Mouse (Mus musculus) MEL (cell line): ENCODE measurements around the gene Hspa12a. TPM values are rescaled to one million over a fixed set of nuclear protein-coding genes. Genes with fewer than 3 reads are reported as not detected.

Experiments
- DNase-seq: peaks from one replicate; pipeline ENCODE4 v3.0.0; 2011; ENCODE audit warnings: low read depth, low spot score
- H3K27ac ChIP-seq: 2 replicates; pipeline ENCODE4 v1.5.1; 2012; ENCODE audit warnings: low read depth, mild to moderate bottlenecking, control low read depth, low read length, moderate library complexity; ENCODE audit not compliant: control insufficient read depth
- H3K27me3 ChIP-seq, 2 experiments: fragments of 150-350 bp in 1 of 2; sonication (generic) in 1 of 2; 2 replicates each; pipeline ENCODE4 v1.6.1; 2012; ENCODE audit warnings: low read length in 2 of 2, mild to moderate bottlenecking in 2 of 2, improper control_type of control experiment in 1 of 2, moderate library complexity in 1 of 2; ENCODE audit not compliant: insufficient read depth in 2 of 2, control insufficient read depth in 1 of 2
- H3K36me3 ChIP-seq, 2 experiments: 2 replicates each; pipeline ENCODE4 v1.6.1; 2012 to 2014; ENCODE audit warnings: low read length in 2 of 2, improper control_type of control experiment in 1 of 2, inconsistent platforms in 1 of 2, mild to moderate bottlenecking in 1 of 2; ENCODE audit not compliant: insufficient read depth in 2 of 2, control insufficient read depth in 1 of 2
- H3K4me1 ChIP-seq, 2 experiments: fragments of 150-350 bp in 1 of 2; sonication (generic) in 1 of 2; 2 replicates each; pipeline ENCODE4 v1.6.1; 2012; ENCODE audit warnings: low read length in 2 of 2, improper control_type of control experiment in 1 of 2, mild to moderate bottlenecking in 1 of 2; ENCODE audit not compliant: insufficient read depth in 2 of 2, control insufficient read depth in 1 of 2
- H3K4me3 ChIP-seq, 2 experiments: fragments of 150-350 bp in 1 of 2; sonication (generic) in 1 of 2; 2 replicates each; pipeline ENCODE4 v1.5.1; 2012; ENCODE audit warnings: low read depth in 2 of 2, low read length in 2 of 2, mild to moderate bottlenecking in 2 of 2, moderate library complexity in 2 of 2, control low read depth in 1 of 2, improper control_type of control experiment in 1 of 2; ENCODE audit not compliant: control insufficient read depth in 1 of 2, insufficient read depth in 1 of 2
- H3K79me2 ChIP-seq: 2 replicates; pipeline ENCODE4 v1.6.1; 2012; ENCODE audit warnings: mild to moderate bottlenecking, low read length, moderate library complexity; ENCODE audit not compliant: control insufficient read depth, poor library complexity, insufficient read depth
- H3K9ac ChIP-seq: 2 replicates; pipeline ENCODE4 v1.6.1; 2012; ENCODE audit warnings: low read depth, mild to moderate bottlenecking, control low read depth, low read length, moderate library complexity; ENCODE audit not compliant: control insufficient read depth, poor library complexity, severe bottlenecking
- H3K9me3 ChIP-seq: fragments of 150-350 bp; sonication (generic); replicated peaks from 2 replicates; pipeline ENCODE4 v1.6.1; 2012; ENCODE audit warnings: mild to moderate bottlenecking, low read length, improper control_type of control experiment, moderate library complexity; ENCODE audit not compliant: insufficient read depth
- BHLHE40 ChIP-seq: IDR thresholded peaks from 2 replicates; pipeline ENCODE4 v1.6.1; 2012; ENCODE audit warnings: low read depth, mild to moderate bottlenecking, inconsistent platforms, low read length, improper control_type of control experiment, borderline replicate concordance
- CHD1 ChIP-seq: IDR thresholded peaks from 2 replicates; pipeline ENCODE4 v1.6.1; 2012; ENCODE audit warnings: low read depth, mild to moderate bottlenecking, inconsistent platforms, low read length, improper control_type of control experiment
- E2F4 ChIP-seq: IDR thresholded peaks from 2 replicates; pipeline ENCODE4 v1.6.1; 2011; ENCODE audit warnings: low read depth, low read length, improper control_type of control experiment, borderline replicate concordance
- ELF1 ChIP-seq: IDR thresholded peaks from 2 replicates; pipeline ENCODE4 v1.6.1; 2014; ENCODE audit warnings: low read depth, mild to moderate bottlenecking, inconsistent platforms, low read length, improper control_type of control experiment, moderate library complexity
- EP300 ChIP-seq, 2 experiments: IDR thresholded peaks; 2 replicates each; pipeline ENCODE4 v1.6.1; 2011; ENCODE audit warnings: improper control_type of control experiment in 2 of 2, low read length in 2 of 2, low read depth in 1 of 2, mild to moderate bottlenecking in 1 of 2
- ETS1 ChIP-seq: IDR thresholded peaks from 2 replicates; pipeline ENCODE4 v1.6.1; 2012; ENCODE audit warnings: low read depth, mild to moderate bottlenecking, inconsistent platforms, low read length, improper control_type of control experiment, moderate library complexity
- GABPA ChIP-seq: IDR thresholded peaks from 2 replicates; pipeline ENCODE4 v1.6.1; 2012; ENCODE audit warnings: low read depth, mild to moderate bottlenecking, inconsistent platforms, low read length, improper control_type of control experiment, moderate library complexity
- GATA1 ChIP-seq: IDR thresholded peaks from 2 replicates; pipeline ENCODE4 v1.6.1; 2011; ENCODE audit warnings: low read depth, low read length, improper control_type of control experiment
- HCFC1 ChIP-seq: IDR thresholded peaks from 2 replicates; pipeline ENCODE4 v1.6.1; 2012; ENCODE audit warnings: low read depth, mild to moderate bottlenecking, inconsistent platforms, low read length, improper control_type of control experiment, moderate library complexity
- MAX ChIP-seq: IDR thresholded peaks from 2 replicates; pipeline ENCODE4 v1.6.1; 2011; ENCODE audit warnings: low read length, improper control_type of control experiment
- MEF2A ChIP-seq: IDR thresholded peaks from 2 replicates; pipeline ENCODE4 v1.6.1; 2014; ENCODE audit warnings: low read depth, mild to moderate bottlenecking, inconsistent platforms, low read length, improper control_type of control experiment; ENCODE audit not compliant: poor library complexity, insufficient replicate concordance, severe bottlenecking; ENCODE audit errors: extremely low read depth
- MYB ChIP-seq: IDR thresholded peaks from 2 replicates; pipeline ENCODE4 v1.6.1; 2011; ENCODE audit warnings: mild to moderate bottlenecking, low read depth, low read length, improper control_type of control experiment
- MYC ChIP-seq: IDR thresholded peaks from 2 replicates; pipeline ENCODE4 v1.6.1; 2011; ENCODE audit warnings: low read depth, mild to moderate bottlenecking, low read length, improper control_type of control experiment, moderate library complexity
- NELFE ChIP-seq: IDR thresholded peaks from 2 replicates; pipeline ENCODE4 v1.6.1; 2011; ENCODE audit warnings: low read depth, low read length, improper control_type of control experiment
- POLR2AphosphoS2 ChIP-seq: IDR thresholded peaks from 2 replicates; pipeline ENCODE4 v1.6.1; 2011; ENCODE audit warnings: low read length, improper control_type of control experiment
- POLR2AphosphoS5 ChIP-seq: IDR thresholded peaks from 2 replicates; pipeline ENCODE4 v1.6.1; 2012; ENCODE audit warnings: low read depth, borderline replicate concordance, mild to moderate bottlenecking, inconsistent platforms, low read length, moderate library complexity, mixed read lengths
- RAD21 ChIP-seq: IDR thresholded peaks from 2 replicates; pipeline ENCODE4 v1.6.1; 2011; ENCODE audit warnings: mild to moderate bottlenecking, low read depth, low read length, improper control_type of control experiment
- RCOR1 ChIP-seq: IDR thresholded peaks from 2 replicates; pipeline ENCODE4 v1.6.1; 2012; ENCODE audit warnings: low read depth, mild to moderate bottlenecking, inconsistent platforms, low read length, improper control_type of control experiment
- SMC3 ChIP-seq: IDR thresholded peaks from 2 replicates; pipeline ENCODE4 v1.6.1; 2011; ENCODE audit warnings: low read depth, low read length, improper control_type of control experiment
- TCF12 ChIP-seq: IDR thresholded peaks from 2 replicates; pipeline ENCODE4 v1.6.1; 2014; ENCODE audit warnings: low read depth, mild to moderate bottlenecking, inconsistent platforms, low read length, improper control_type of control experiment, moderate library complexity
- UBTF ChIP-seq: IDR thresholded peaks from 2 replicates; pipeline ENCODE4 v1.6.1; 2012; ENCODE audit warnings: low read depth, mild to moderate bottlenecking, inconsistent platforms, low read length, improper control_type of control experiment, moderate library complexity, borderline replicate concordance; ENCODE audit not compliant: insufficient read depth
- USF1 ChIP-seq: IDR thresholded peaks from 2 replicates; pipeline ENCODE4 v1.6.1; 2014; ENCODE audit warnings: low read depth, mild to moderate bottlenecking, inconsistent platforms, low read length, improper control_type of control experiment, moderate library complexity
- USF2 ChIP-seq, 2 experiments: IDR thresholded peaks; 2 replicates each; pipeline ENCODE4 v1.6.1; 2011 to 2012; ENCODE audit warnings: improper control_type of control experiment in 2 of 2, low read length in 2 of 2, borderline replicate concordance in 1 of 2, inconsistent platforms in 1 of 2, low read depth in 1 of 2, mild to moderate bottlenecking in 1 of 2; ENCODE audit not compliant: insufficient read depth in 1 of 2
- ZC3H11A ChIP-seq: IDR thresholded peaks from 2 replicates; pipeline ENCODE4 v1.6.1; 2012; ENCODE audit warnings: low read depth, mild to moderate bottlenecking, inconsistent platforms, low read length, improper control_type of control experiment
- ZMIZ1 ChIP-seq: IDR thresholded peaks from 2 replicates; pipeline ENCODE4 v1.6.1; 2012; ENCODE audit warnings: low read depth, mild to moderate bottlenecking, inconsistent platforms, low read length, improper control_type of control experiment, moderate library complexity
- ZNF384 ChIP-seq: IDR thresholded peaks from 2 replicates; pipeline ENCODE4 v1.6.1; 2012; ENCODE audit warnings: low read depth, mild to moderate bottlenecking, inconsistent platforms, low read length, improper control_type of control experiment
- polyA plus RNA-seq, 2 experiments: library from polyadenylated mRNA; stranded (reverse) in 1 of 2; unstranded in 1 of 2; fragments of >175 nt in 1 of 2; fragments of >200 nt in 1 of 2; gene quantifications; 2 replicates each; pipeline versions ENCODE4 v1.2.1 to v1.2.4; 2012; ENCODE audit warnings: low replicate concordance in 2 of 2, low read depth in 1 of 2; ENCODE audit not compliant: insufficient read length in 2 of 2, insufficient read depth in 1 of 2, missing spikeins in 1 of 2
- total RNA-seq: library from RNA; depleted of rRNA; stranded (reverse); fragments of 300-350 nt; gene quantifications from 2 replicates; pipeline ENCODE4 v1.2.3, GENCODE M21; 2012

The Hspa12a gene
- total and polyA plus RNA-seq, 3 experiments: not detected

DNA sequence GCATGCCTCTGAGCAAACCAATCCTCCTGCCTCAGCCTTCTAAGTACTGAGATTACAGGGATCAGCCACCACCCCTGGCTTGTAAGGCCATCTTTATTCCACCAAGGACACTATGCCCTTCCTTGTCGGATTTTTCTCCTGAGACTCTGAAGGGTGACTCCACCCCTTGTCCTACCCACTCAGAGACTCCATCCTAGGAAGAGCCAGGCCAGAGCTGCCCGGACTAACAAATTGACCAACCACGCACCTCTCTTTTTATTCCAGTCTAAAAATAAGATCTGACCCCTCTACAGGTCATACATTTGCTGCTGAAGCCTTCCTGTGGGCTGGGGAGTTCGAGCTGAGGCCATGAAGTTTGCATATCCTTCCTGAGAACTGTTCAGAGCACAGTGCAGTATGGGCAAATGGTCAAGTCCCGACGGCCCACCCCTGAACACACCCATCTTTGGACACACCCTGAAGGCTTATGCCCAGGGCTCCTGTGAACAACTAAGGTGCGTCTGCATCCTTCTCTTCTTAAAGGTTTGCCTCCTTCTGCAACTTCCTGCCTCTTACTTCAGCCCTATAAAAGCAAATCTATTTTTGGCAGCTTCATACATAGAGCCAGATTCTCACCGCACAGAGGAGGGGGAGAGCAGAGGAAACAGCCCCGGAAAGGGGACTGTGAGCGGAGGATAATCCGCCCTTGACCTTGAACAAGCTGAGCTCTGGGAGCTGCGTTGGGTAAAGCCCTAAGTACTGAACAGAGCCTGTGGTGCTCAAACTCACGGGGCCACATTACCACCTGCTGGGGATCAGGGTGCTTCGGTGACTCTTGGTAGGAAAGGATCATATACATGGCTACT, 124.7 kb downstream of the Hspa12a start:
- Histone ChIP-seq H3K36me3 (no peaks in the 10 kb centered on the region), H3K79me2 (no peaks in the 10 kb centered on the region), H3K9me3 (no peaks in the 10 kb centered on the region), H3K27me3 (no peaks in the 10 kb centered on the region), H3K4me1 (no peaks in the 10 kb centered on the region), H3K27ac (no peak overlapping the region), H3K4me3 (no peak overlapping the region), H3K9ac (no peak overlapping the region)
- DNase-seq: no peak
- TF ChIP-seq ELF1 (no peak), CHD1 (no peak), GABPA (no peak), ZNF384 (no peak), USF1 (no peak), MEF2A (no peak), RCOR1 (no peak), BHLHE40 (no peak), NELFE (no peak), E2F4 (no peak), POLR2AphosphoS2 (no peak), ETS1 (no peak), USF2 (IDR thresholded peaks at IDR 0.05; ENCODE audit: borderline replicate concordance in 1 of 2, insufficient read depth in 1 of 2, low read depth in 1 of 2, low read length in 2 of 2) (no peak), HCFC1 (no peak), TCF12 (no peak), RAD21 (no peak), MYC (no peak), POLR2AphosphoS5 (no peak)

DNA sequence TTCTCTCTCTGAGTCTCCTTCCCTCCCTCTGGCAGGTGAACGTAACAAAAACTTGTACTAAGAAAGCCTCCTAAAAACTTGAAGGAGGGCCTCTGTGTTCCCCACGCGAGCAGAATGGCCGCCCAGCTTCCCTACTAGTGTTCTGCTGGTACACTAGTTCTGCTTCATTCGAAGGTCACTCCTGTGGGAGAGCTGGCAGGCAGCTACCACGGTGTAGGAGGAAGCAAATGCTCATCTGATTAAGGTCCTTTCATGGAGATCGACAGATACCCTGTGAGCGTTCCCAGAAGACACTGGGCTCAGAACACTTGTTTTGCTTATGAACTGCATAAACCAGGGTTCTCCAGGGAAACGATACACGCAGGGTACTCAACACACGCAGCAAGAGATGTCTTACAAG, 126.1 kb downstream of the Hspa12a start:
- Histone ChIP-seq H3K36me3 (no peaks in the 10 kb centered on the region), H3K79me2 (no peaks in the 10 kb centered on the region), H3K27me3 (no peaks in the 10 kb centered on the region), H3K9me3 (no peaks in the 10 kb centered on the region), H3K4me1 (no peaks in the 10 kb centered on the region), H3K4me3 (no peak overlapping the region), H3K9ac (no peak overlapping the region), H3K27ac (no peak overlapping the region)
- no peak for TF ChIP-seq MAX
- TF ChIP-seq POLR2AphosphoS5: no peak
- TF ChIP-seq MEF2A: no peak
- no peak for TF ChIP-seq GATA1
- TF ChIP-seq ZMIZ1: no peak
- no peak for TF ChIP-seq SMC3
- no peak for TF ChIP-seq EP300 (IDR thresholded peaks at IDR 0.05; ENCODE audit: low read depth in 1 of 2, low read length in 2 of 2)
- no peak for TF ChIP-seq ZC3H11A
- TF ChIP-seq UBTF: no peak
- TF ChIP-seq NELFE: no peak
- no peak for TF ChIP-seq USF2 (IDR thresholded peaks at IDR 0.05; ENCODE audit: borderline replicate concordance in 1 of 2, insufficient read depth in 1 of 2, low read depth in 1 of 2, low read length in 2 of 2)
- no peak for TF ChIP-seq MYB
- DNase-seq: no peak
